Mouse (Mus musculus): Measurements from ENCODE around the gene Adcy10.

Adcy10 gene

DNA sequence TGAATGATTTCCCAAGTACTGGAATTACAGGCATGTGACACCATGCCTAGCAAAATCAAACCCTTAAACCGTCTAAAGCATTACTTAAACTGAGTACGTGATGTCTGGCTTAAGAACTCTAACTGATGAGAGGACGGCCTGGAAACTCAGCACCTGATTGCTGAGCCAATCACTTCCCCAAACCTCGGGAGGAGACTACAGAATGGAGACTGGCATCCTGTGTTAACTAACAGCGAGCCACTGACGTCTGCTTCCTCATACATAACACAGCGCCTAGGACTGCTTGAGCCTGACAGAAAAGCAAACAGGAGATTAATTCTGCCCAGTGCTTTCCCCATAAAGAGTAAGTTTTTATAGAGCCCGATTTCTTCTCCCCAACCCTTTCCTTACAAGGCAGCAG, 119.2 kb downstream of the Adcy10 start:
- no peak for DNase-seq (ENCODE audit: low spot score)

DNA sequence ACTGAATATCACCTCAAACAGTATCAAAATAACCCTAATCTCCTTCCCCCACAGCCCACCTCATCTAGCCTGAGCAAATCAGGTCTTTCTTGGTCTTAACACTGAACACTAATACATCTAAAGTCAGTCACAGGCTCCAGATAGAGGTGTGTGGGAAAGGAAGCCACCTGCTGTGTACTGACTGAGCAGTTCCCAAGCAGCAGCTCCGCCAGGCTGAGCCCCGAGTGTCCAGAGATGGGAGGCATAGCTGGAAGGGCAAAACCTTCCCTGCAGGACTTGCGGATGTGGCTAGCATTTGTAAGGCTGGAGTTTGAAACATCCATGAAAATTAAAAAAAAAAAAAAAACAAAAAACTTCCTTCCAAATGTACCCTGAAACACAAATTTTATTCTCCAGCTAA, 120.1 kb downstream of the Adcy10 start:
- DNase-seq (ENCODE audit: low spot score) = no peak

DNA sequence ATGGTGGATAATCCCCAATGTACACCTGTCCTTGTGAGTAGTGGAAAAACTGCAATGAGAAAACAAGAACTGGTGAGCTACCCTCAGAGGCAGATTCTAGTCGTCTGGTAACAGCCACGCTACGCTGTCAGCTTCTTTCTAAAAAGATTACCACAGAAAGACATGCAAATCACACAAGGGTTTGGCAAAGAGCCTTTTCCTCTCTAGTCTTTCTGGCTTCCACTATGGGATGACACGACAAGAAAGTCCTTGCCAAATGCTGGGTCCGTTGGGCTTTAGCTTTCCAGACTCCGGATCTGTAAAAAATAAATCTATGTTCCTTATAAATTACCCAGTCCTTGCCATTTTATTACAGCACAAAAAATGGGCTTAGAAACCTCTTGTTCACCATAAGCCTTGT, 120.8 kb downstream of the Adcy10 start:
- no peak for DNase-seq (ENCODE audit: low spot score)

DNA sequence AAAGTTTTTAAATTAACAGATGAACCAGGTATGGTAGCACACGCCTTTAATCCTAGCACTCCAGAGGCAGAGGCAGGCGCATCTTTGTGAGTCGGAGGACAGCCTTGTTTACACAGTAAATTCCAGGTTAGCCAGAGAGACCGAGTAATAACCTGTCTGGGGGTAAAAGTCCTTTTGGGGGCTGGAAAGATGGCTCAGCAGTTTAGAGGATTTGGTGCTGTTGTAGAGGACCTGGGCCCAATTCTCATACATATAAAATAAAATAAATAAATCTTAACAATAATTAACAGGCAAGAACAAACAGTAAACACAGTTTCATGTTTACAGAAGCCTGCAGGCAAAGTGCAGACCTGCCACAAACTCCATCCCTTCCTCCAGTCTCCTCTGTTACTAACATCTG, 123.9 kb downstream of the Adcy10 start:
- no peak for DNase-seq (ENCODE audit: low spot score)

DNA sequence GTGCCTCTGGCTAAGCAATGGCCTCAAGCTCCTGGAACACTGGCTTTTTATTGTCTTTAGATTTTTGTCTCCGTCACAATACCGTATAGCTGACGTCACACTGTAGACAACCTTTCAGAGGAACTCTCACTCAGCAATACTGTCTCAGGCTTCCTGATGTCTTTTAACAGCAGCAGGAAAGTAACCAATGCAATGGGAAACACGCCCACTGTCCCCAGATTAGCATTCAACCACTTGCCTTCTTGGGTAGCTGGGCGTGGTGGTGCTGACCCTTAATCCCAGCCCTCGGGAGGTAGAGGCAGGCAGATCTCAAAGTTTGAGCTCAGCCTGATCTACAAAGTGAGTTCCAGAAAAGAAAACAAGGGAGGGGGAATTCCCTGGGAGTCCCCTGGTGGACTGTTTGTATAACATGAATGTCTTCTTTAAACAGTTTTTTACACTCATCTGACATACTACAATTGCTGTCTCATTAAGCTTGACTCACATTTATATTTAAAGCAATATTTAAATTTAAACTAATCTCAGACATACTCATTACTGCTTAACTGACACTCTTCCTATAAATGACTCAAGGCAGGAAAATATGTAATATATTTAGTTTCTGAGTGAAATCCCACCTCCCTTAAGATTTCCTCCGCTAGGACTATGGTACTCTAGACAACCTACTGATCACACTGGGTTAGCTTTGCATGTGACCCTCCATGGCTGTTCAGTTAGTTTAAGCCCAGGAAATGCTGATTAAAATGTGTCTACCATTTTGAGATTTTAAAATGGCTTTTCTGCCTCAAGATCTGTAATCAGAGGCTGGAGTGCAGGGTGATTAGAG, 124.7 kb downstream of the Adcy10 start:
- no peak for DNase-seq (ENCODE audit: low spot score)

DNA sequence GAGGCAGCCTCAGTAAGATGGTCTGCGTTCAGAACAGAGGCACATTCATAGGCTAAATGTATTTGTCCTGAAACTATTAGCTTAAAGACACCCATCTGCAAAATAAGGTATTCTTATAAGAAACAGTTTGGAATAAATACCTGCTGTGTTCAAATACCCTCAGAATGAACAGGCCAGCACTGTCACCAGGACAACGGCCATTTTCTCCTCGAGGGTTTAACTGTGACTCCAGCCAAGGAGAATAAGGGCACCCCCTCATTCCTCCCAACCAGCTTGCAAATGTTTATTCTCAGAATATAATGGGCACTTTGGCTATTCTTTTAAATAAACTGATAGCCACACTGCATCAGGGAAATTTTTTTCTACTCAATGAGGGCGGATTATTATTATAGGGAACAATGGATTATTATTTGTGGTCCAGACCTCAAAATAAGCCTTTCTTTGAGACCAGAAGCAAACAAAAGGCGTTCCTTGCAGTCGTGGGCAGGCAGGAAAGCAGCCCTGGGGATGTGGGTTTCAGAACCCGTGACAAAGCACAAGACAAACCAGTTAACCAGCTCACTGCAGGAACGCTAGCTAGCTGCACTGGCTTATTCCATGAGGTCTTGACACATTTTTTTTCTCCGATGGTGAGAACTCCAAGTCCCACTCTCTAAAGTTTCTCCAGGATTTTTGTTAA, 125.5 kb downstream of the Adcy10 start:
- no peak for DNase-seq (ENCODE audit: low spot score)

DNA sequence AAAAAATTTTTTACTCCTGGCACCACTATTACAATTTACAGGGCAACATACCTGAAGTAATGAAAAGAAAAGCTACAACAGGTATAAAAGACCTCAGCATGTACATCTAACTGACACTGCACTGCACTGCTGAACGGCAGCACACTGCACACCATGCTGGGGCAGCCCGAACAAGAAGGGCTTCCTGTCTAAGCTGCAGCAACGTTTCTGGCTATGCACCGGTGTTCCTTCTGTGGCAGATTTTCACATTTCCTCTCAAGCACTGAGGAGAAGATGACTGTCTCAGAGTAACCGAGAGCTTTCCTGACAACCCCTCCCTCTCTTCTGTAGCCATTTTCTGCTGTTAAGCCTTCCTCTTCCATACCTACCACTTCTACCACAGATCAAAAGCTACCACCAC, 127.7 kb downstream of the Adcy10 start:
- no peak for DNase-seq (ENCODE audit: low spot score)

DNA sequence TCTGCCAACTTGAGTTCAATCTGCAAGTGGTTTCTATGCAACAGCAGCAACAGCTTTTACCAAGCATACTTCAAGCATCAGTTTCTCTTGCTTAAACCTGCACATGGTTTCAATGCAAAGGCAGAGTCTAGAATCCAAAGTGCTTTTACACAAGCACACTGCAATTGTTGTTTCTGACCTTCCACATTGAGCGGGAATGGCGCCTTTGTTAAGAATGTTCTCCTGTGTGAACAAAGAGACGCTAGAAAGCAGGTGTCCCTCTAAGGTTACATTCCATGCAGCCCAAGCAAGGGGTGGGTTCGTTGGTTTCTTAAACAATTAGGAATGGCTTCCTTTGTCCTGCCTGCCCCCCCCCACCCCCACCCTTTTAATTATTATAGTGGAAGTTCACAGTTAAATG, 128.9 kb downstream of the Adcy10 start:
- DNase-seq (ENCODE audit: low spot score) = no peak

DNA sequence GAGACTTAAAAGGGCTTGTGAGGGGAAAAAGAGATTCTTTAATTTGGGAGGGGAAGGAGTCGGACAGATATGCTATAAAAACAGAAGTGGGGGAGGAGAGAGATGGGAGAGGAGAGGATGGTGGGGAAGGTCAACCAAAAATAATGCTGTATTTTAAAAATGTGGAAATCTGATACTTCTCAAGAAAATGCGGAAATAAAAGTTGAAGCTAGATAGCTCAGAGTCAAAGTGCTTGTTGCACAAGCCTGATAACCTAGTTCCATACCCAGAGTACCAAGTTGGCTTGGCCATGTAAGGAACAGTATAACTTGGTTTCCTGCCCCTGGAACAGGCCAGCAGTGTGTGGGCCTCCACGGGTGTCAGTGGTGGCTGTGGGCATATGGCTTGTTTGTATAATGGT, 129.8 kb downstream of the Adcy10 start:
- DNase-seq (ENCODE audit: low spot score) = no peak

DNA sequence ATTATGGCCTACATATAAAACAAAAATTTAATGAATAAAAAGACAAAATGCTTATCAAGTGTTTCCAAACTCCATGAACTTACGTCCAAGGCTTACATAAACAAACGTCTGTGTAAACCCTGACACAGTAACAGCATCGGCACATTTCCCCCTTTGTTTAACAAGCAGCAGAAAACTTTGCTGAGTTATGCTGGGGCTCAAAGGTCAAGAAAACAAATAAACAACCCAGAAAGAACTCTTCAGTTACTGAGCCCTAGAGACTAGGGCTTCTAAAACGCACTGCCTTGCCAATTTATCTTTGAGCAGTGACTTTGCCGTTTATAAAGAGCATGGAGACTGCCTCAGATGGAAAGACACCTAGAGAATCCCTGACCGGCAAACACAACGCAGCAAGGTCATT, 131.7 kb downstream of the Adcy10 start:
- DNase-seq (ENCODE audit: low spot score) = no peak

DNA sequence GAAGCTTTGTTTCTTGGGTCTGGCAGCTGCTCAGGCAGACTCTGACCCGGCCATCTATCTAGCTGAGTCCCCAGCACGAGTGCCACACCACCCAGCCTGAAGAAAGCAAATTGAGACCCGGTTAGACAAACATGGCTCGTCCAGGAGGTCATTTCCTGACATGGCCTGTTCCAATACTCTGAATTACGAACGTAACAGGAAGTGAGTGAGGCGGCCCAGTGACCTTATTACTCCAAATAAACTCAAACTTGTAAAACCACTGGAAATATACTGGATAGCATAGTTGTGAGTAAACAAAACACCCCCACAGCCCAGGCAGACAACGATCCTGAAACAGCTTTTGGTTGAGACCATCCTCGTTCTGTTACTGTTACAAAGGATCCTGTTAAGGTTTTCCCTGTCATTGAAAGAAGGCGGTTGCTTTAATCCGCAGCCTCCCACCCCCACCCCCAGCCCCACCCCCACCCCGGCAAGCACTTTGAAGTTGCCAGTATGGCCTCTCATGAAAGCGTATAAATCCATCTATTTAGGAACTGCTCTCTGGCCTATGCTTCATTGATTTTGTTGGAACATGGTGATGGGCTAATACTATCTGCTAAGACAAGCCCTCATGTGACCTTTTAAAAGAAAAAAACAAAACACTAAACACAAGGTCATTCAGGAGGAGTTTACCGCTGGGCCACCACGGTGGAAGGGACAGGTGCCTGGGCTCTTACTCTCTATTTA, 132.3 kb downstream of the Adcy10 start:
- peak; percentile 75 for DNase-seq (ENCODE audit: low spot score)

DNA sequence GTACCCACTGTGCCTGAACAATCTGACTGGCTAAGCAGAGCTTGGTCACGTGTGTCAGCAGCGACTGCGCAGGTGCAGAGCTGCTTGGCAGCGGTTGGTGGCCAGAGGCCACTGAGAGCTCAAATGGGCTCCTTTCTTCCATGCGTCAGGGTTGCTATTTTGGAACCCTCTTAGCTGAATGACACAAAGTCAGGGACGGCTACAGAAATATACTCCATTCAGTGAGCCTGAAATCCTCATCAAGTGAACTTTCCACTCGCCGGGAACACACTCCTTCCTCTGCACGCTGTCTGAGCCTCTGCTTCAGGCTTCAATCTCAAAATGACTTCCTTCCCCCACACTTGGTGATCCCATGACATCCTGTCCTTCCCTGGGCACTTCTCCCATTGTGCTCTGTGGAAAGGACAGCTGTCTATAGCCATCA, 133.2 kb downstream of the Adcy10 start:
- DNase-seq (ENCODE audit: low spot score) = no peak

DNA sequence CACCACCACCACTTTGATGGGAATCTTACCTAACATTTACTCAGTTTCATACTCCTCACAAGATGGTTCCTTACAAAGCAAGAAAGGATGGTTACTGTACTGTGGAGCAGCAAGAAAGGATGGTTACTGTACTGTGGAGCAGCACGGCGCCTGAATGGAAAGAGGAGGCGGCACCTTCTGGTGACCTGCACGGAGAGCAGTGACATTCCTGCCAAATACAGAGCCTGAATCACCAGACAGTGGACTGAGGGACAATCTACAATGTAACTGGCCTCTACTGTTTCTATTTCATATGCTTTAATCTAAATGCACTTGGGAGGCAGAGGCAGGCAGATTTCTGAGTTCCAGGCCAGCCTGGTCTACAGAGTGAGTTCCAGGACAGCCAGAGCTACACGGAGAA, 140.1 kb downstream of the Adcy10 start:
- no peak for DNase-seq (ENCODE audit: low spot score)

DNA sequence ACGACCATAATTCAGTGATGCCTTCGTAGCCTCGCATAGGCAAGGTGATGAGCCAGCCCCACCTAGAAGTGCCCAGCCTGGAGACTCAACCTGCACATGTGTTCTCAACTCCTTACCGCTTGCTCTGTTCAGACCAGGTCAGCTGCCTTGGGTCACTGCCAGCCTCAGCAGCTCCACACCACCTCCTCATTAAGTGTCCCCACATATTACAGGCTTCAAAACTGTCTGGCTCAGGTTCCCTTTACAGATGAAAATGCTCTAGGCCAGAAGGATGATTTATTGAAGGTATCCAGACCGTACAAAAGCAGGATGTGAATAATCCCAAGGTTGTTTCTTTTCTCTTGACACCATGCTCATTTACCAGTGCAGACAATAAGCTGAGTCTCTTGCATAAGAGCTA, 140.9 kb downstream of the Adcy10 start:
- DNase-seq (ENCODE audit: low spot score) = no peak

Measured in embryo, embryonic 10 days (tissue).